Mouse (Mus musculus) myocyte (in vitro differentiated cells): ENCODE data around the gene Gm49405. TPM values are rescaled to one million over a fixed set of nuclear protein-coding genes. Genes with fewer than 3 reads are reported as not detected.
"Not testable (repeated sequence)": the region's sequence is repeated elsewhere in the genome, so short reads cannot be mapped to it uniquely, and the experiment has no call there.

Experiments
- H3K27me3 ChIP-seq: one replicate; pipeline ENCODE4 v1.6.1; 2011; ENCODE audit not compliant: control insufficient read depth, insufficient read depth, insufficient read length
- H3K36me3 ChIP-seq: one replicate; pipeline ENCODE4 v1.6.1; 2011; ENCODE audit not compliant: control insufficient read depth, insufficient read depth
- H3K4me2 ChIP-seq: one replicate; pipeline ENCODE4 v1.6.1; 2011; ENCODE audit warnings: low read depth, control low read depth
- H3K4me3 ChIP-seq: one replicate; pipeline ENCODE4 v1.5.1; 2011; ENCODE audit warnings: mild to moderate bottlenecking, control low read depth, moderate library complexity
- H3K79me2 ChIP-seq: one replicate; pipeline ENCODE4 v1.6.1; 2011; ENCODE audit not compliant: control insufficient read depth, insufficient read depth
- H3ac ChIP-seq: one replicate; pipeline ENCODE4 v1.6.1; 2011; ENCODE audit not compliant: control insufficient read depth, insufficient read length
- CEBPB ChIP-seq: IDR thresholded peaks from 2 replicates; pipeline ENCODE4 v1.6.1; 2011; ENCODE audit warnings: mild to moderate bottlenecking, moderate library complexity; ENCODE audit not compliant: poor library complexity, insufficient read depth, severe bottlenecking
- E2F4 ChIP-seq: IDR thresholded peaks from one replicate; pipeline ENCODE4 v1.6.1; 2011; ENCODE audit warnings: mild to moderate bottlenecking, control low read depth, moderate library complexity; ENCODE audit not compliant: insufficient read depth
- MAX ChIP-seq: IDR thresholded peaks from one replicate; pipeline ENCODE4 v1.6.1; 2011; ENCODE audit warnings: low read depth, mild to moderate bottlenecking, control low read depth
- MYOD1 ChIP-seq, 3 experiments: IDR thresholded peaks; one replicate each; pipeline ENCODE4 v1.6.1; 2011; ENCODE audit warnings: control low read depth in 2 of 3, low read depth in 2 of 3, mild to moderate bottlenecking in 2 of 3, moderate library complexity in 1 of 3; ENCODE audit not compliant: insufficient read length in 2 of 3, control insufficient read depth in 1 of 3
- MYOG ChIP-seq, 3 experiments: IDR thresholded peaks; one replicate each; pipeline ENCODE4 v1.6.1; 2011; ENCODE audit warnings: control low read depth in 2 of 3, low read depth in 2 of 3, mild to moderate bottlenecking in 2 of 3; ENCODE audit not compliant: insufficient read length in 2 of 3, control insufficient read depth in 1 of 3, insufficient read depth in 1 of 3
- POLR2A ChIP-seq: IDR thresholded peaks from one replicate; pipeline ENCODE4 v1.6.1; 2011; ENCODE audit warnings: low read depth, mild to moderate bottlenecking, control low read depth, moderate library complexity; ENCODE audit not compliant: insufficient read length
- POLR2AphosphoS2 ChIP-seq: IDR thresholded peaks from one replicate; pipeline ENCODE4 v1.6.1; 2011; ENCODE audit warnings: low read depth, control low read depth; ENCODE audit not compliant: insufficient read length
- REST ChIP-seq: IDR thresholded peaks from one replicate; pipeline ENCODE4 v1.6.1; 2011; ENCODE audit warnings: mild to moderate bottlenecking, control low read depth, moderate library complexity; ENCODE audit not compliant: insufficient read depth, insufficient read length
- SRF ChIP-seq: IDR thresholded peaks from one replicate; pipeline ENCODE4 v1.6.1; 2011; ENCODE audit warnings: low read depth; ENCODE audit not compliant: control insufficient read depth, insufficient read length
- TCF12 ChIP-seq: IDR thresholded peaks from one replicate; pipeline ENCODE4 v1.6.1; 2011; ENCODE audit warnings: mild to moderate bottlenecking, control low read depth; ENCODE audit not compliant: poor library complexity, insufficient read depth, severe bottlenecking
- TCF3 ChIP-seq: IDR thresholded peaks from one replicate; pipeline ENCODE4 v1.6.1; 2011; ENCODE audit warnings: low read depth, control low read depth; ENCODE audit not compliant: insufficient read length
- USF1 ChIP-seq: IDR thresholded peaks from one replicate; pipeline ENCODE4 v1.6.1; 2011; ENCODE audit warnings: low read depth, mild to moderate bottlenecking, control low read depth, moderate library complexity
- polyA plus RNA-seq: library from polyadenylated mRNA; unstranded; fragments of >200 nt; fragmentation: generic; extraction: Trizol; gene quantifications from one replicate; pipeline ENCODE4 v1.2.1, GENCODE M21; 2012; ENCODE audit warnings: missing spikeins

Gm49405 gene
- polyA plus RNA-seq, 1 experiment, result 0.50 TPM

DNA sequence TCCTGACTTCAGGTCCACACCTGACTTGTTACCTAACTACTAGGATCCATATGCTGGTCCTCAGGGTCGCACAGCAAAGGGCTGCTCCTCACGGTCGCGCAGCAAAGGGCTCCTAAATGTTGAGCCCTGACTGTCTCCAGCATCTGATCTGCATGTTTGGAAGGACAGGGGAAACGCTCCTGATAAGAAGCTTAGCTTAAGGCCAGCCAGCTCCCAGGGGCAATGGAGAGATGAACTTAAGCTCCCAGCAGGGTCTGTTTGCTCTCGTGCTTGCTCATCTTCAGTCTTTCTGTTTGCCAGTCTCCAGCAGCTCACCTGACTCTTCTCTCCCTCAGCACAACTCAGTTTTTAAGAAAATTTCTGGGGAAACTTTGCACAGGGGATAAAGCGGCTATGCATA, 32.2 kb downstream of the Gm49405 start:
- H3ac ChIP-seq, result no peak overlapping the region
- H3K27me3 ChIP-seq, result no peaks in the 10 kb centered on the region
- H3K36me3 ChIP-seq, result no peaks in the 10 kb centered on the region
- peaks cover 10% of the 10 kb centered on the region for H3K79me2 ChIP-seq
- H3K4me3 ChIP-seq, result no peak overlapping the region
- no peak overlapping the region for H3K4me2 ChIP-seq
- TF ChIP-seq USF1 (no peak), MAX (no peak), REST (no peak), POLR2A (no peak), POLR2AphosphoS2 (no peak), SRF (no peak), MYOG (IDR thresholded peaks at IDR 0.05; ENCODE audit: control insufficient read depth in 1 of 3, insufficient read depth in 1 of 3, insufficient read length in 2 of 3, low read depth in 2 of 3) (no peak), CEBPB (no peak), TCF3 (no peak), MYOD1 (IDR thresholded peaks at IDR 0.05; ENCODE audit: control insufficient read depth in 1 of 3, insufficient read length in 2 of 3, low read depth in 2 of 3) (no peak), TCF12 (no peak), E2F4 (no peak)

DNA sequence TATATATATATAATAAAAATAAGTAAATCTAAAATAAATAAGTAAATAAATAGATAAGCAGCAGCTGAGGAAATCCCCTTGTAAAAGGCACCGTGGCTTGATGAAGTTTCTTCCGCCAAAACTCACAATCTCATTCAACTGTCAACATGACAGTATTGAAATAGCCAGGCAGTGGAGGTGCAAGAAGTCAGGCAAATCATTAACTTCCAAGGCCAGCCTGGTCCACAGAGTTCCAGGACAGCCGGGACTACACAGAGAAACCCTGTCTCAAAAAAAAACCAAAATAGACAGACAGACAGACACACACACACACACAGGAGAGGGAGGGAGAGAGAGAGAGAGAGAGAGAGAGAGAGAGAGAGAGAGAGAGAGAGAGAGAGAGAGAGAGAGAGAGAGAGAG, 32.9 kb downstream of the Gm49405 start:
- no peak overlapping the region for H3K4me3 ChIP-seq
- H3K79me2 ChIP-seq, result peaks cover 10% of the 10 kb centered on the region
- TF ChIP-seq E2F4 (no peak), USF1 (no peak), POLR2A (no peak), MAX (no peak), TCF3 (no peak), REST (no peak), SRF (no peak), TCF12 (no peak), MYOG (IDR thresholded peaks at IDR 0.05; ENCODE audit: control insufficient read depth in 1 of 3, insufficient read depth in 1 of 3, insufficient read length in 2 of 3, low read depth in 2 of 3) (no peak), POLR2AphosphoS2 (no peak), CEBPB (no peak), MYOD1 (IDR thresholded peaks at IDR 0.05; ENCODE audit: control insufficient read depth in 1 of 3, insufficient read length in 2 of 3, low read depth in 2 of 3) (no peak)
- H3K4me2 ChIP-seq, result no peak overlapping the region
- H3K27me3 ChIP-seq, result no peaks in the 10 kb centered on the region
- no peak overlapping the region for H3ac ChIP-seq
- H3K36me3 ChIP-seq, result no peaks in the 10 kb centered on the region

DNA sequence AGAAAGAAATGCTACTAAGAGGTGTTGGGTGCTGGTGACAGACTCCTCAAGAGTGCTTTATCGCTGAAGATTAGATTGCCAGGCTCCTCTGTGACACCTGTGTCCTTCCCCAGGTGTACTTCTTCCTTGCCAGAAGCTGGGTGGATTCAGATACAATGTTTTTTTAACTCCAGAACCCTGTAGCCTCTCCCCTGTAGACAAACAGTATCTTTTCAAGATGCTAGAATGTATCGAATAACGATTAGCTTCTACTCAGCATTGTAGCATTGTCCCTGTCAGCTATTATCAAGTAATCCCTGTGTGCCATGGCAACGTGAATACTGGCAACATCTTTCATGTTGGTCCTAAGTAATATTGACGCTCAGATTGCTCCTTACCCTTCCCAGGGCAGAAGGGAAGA, 33.3 kb downstream of the Gm49405 start:
- Histone ChIP-seq H3K4me2 (no peak overlapping the region), H3ac (no peak overlapping the region), H3K36me3 (no peaks in the 10 kb centered on the region), H3K79me2 (peaks cover 10% of the 10 kb centered on the region), H3K27me3 (no peaks in the 10 kb centered on the region), H3K4me3 (no peak overlapping the region)
- TF ChIP-seq POLR2AphosphoS2, result no peak
- no peak for TF ChIP-seq TCF12
- no peak for TF ChIP-seq MYOG (IDR thresholded peaks at IDR 0.05; ENCODE audit: control insufficient read depth in 1 of 3, insufficient read depth in 1 of 3, insufficient read length in 2 of 3, low read depth in 2 of 3)
- no peak for TF ChIP-seq REST
- no peak for TF ChIP-seq CEBPB
- no peak for TF ChIP-seq USF1
- TF ChIP-seq MAX, result no peak
- TF ChIP-seq TCF3, result no peak
- no peak for TF ChIP-seq SRF
- no peak for TF ChIP-seq E2F4

- Histone ChIP-seq H3K27me3 (no peaks in the 10 kb centered on the region), H3K4me3 (peak overlapping the region; percentile 58), H3K36me3 (no peaks in the 10 kb centered on the region), H3K79me2 (peaks cover 10% of the 10 kb centered on the region), H3ac (no peak overlapping the region), H3K4me2 (peak overlapping the region; percentile 71)
- TF ChIP-seq POLR2A (no peak), CEBPB (no peak), TCF3 (no peak), POLR2AphosphoS2 (no peak), E2F4 (no peak), MYOG (IDR thresholded peaks at IDR 0.05; ENCODE audit: control insufficient read depth in 1 of 3, insufficient read depth in 1 of 3, insufficient read length in 2 of 3, low read depth in 2 of 3) (no peak), MYOD1 (IDR thresholded peaks at IDR 0.05; ENCODE audit: control insufficient read depth in 1 of 3, insufficient read length in 2 of 3, low read depth in 2 of 3) (no peak), SRF (no peak), TCF12 (no peak)
These were observed 36.1 kb downstream of the Gm49405 start for GRCm38 (mm10) chr19:4036327-4037045.

GRCm38 (mm10) chr19:4037154-4037787, 36.8 kb downstream of the Gm49405 start:
- H3K79me2 ChIP-seq, H3K27me3 ChIP-seq, H3K36me3 ChIP-seq: not testable (repeated sequence)
- peak overlapping the region; percentile 58 for H3K4me3 ChIP-seq
- H3ac ChIP-seq, result peak overlapping the region; percentile 34
- peak overlapping the region; percentile 89 for H3K4me2 ChIP-seq
